Mouse (Mus musculus) ES-Bruce4 (cell line): ENCODE data around the gene Ldlrad1. TPM values are rescaled to one million over a fixed set of nuclear protein-coding genes. Genes with fewer than 3 reads are reported as not detected.

Source experiments
- H3K27ac ChIP-seq: 2 replicates; pipeline ENCODE4 v1.5.1; 2012; ENCODE audit warnings: low read length, inconsistent platforms; ENCODE audit not compliant: insufficient read depth
- H3K27me3 ChIP-seq: 2 replicates; pipeline ENCODE4 v1.6.1; 2012; ENCODE audit warnings: mild to moderate bottlenecking, low read length, inconsistent platforms; ENCODE audit not compliant: control insufficient read depth, poor library complexity, insufficient read depth, severe bottlenecking
- H3K36me3 ChIP-seq: 2 replicates; pipeline ENCODE4 v1.6.1; 2012; ENCODE audit warnings: inconsistent platforms, mild to moderate bottlenecking, low read length, moderate library complexity; ENCODE audit not compliant: control insufficient read depth, poor library complexity, insufficient read depth, severe bottlenecking
- H3K4me1 ChIP-seq: one replicate; pipeline ENCODE4 v1.8.1; 2011; ENCODE audit warnings: low read length; ENCODE audit not compliant: control insufficient read depth, insufficient read depth
- H3K4me3 ChIP-seq: 2 replicates; pipeline ENCODE4 v1.5.1; 2011; ENCODE audit warnings: low read depth, mild to moderate bottlenecking, low read length
- H3K9ac ChIP-seq: 2 replicates; pipeline ENCODE4 v1.6.1; 2012; ENCODE audit warnings: low read depth, mild to moderate bottlenecking, inconsistent platforms; ENCODE audit not compliant: poor library complexity, severe bottlenecking
- H3K9me3 ChIP-seq: replicated peaks from 2 replicates; pipeline ENCODE4 v1.6.1; 2012; ENCODE audit warnings: mild to moderate bottlenecking, low read length, inconsistent platforms; ENCODE audit not compliant: control insufficient read depth, poor library complexity, insufficient read depth, severe bottlenecking
- CTCF ChIP-seq: IDR thresholded peaks from one replicate; pipeline ENCODE4 v1.8.1; 2011; ENCODE audit warnings: low read depth, low read length
- EP300 ChIP-seq: IDR thresholded peaks from 2 replicates; pipeline ENCODE4 v1.6.1; 2011; ENCODE audit warnings: low read depth, low read length; ENCODE audit not compliant: insufficient read depth
- POLR2A ChIP-seq: IDR thresholded peaks from one replicate; pipeline ENCODE4 v1.8.1; 2011; ENCODE audit warnings: low read length; ENCODE audit not compliant: insufficient read depth
- polyA plus RNA-seq: library from polyadenylated mRNA; stranded (reverse); fragments of >200 nt; gene quantifications from 2 replicates; pipeline ENCODE4 v1.2.4, GENCODE M21; 2011; ENCODE audit warnings: low read depth; ENCODE audit not compliant: missing spikeins, insufficient read depth, insufficient read length

Gene Ldlrad1
- polyA plus RNA-seq, 1 experiment: not detected

- TF ChIP-seq EP300 (no peak), CTCF (no peak), POLR2A (no peak)
- no peaks in the 10 kb centered on the region for H3K9me3 ChIP-seq
- H3K9ac ChIP-seq: no peak overlapping the region
- H3K36me3 ChIP-seq: peaks cover 11% of the 10 kb centered on the region
- no peaks in the 10 kb centered on the region for H3K27me3 ChIP-seq
- H3K4me3 ChIP-seq: no peak overlapping the region
- H3K4me1 ChIP-seq: peaks cover 2% of the 10 kb centered on the region
- H3K27ac ChIP-seq: no peak overlapping the region
Observed at GRCm38 (mm10) chr4:107182796-107183195, 26.2 kb upstream of the Ldlrad1 start.

- Histone ChIP-seq H3K9ac (no peak overlapping the region), H3K4me1 (peaks cover 2% of the 10 kb centered on the region), H3K27ac (no peak overlapping the region), H3K36me3 (peaks cover 13% of the 10 kb centered on the region), H3K9me3 (no peaks in the 10 kb centered on the region), H3K4me3 (no peak overlapping the region), H3K27me3 (no peaks in the 10 kb centered on the region)
- TF ChIP-seq EP300 (no peak), POLR2A (no peak), CTCF (no peak)
Observed at GRCm38 (mm10) chr4:107183203-107183602, 25.8 kb upstream of the Ldlrad1 start.

- no peak overlapping the region for H3K27ac ChIP-seq
- H3K4me1 ChIP-seq: no peaks in the 10 kb centered on the region
- no peak overlapping the region for H3K4me3 ChIP-seq
- TF ChIP-seq POLR2A (no peak), EP300 (no peak), CTCF (no peak)
- H3K9ac ChIP-seq: no peak overlapping the region
- no peaks in the 10 kb centered on the region; the same call in 1 of the 2 replicates for H3K9me3 ChIP-seq
- H3K27me3 ChIP-seq: no peaks in the 10 kb centered on the region
- peaks cover 34% of the 10 kb centered on the region for H3K36me3 ChIP-seq
Observed at GRCm38 (mm10) chr4:107185703-107186102, 23.3 kb upstream of the Ldlrad1 start.

- Histone ChIP-seq H3K4me1 (no peaks in the 10 kb centered on the region), H3K9ac (no peak overlapping the region), H3K9me3 (no peaks in the 10 kb centered on the region; the same call in 1 of the 2 replicates), H3K36me3 (peaks cover 67% of the 10 kb centered on the region), H3K4me3 (no peak overlapping the region), H3K27me3 (no peaks in the 10 kb centered on the region), H3K27ac (no peak overlapping the region)
- no peak for TF ChIP-seq EP300
- TF ChIP-seq CTCF: no peak
- TF ChIP-seq POLR2A: no peak
Observed at GRCm38 (mm10) chr4:107193841-107194240, 15.1 kb upstream of the Ldlrad1 start.

- Histone ChIP-seq H3K27me3 (no peaks in the 10 kb centered on the region), H3K27ac (no peak overlapping the region), H3K4me1 (no peaks in the 10 kb centered on the region), H3K36me3 (peaks cover 59% of the 10 kb centered on the region), H3K9ac (no peak overlapping the region), H3K4me3 (no peak overlapping the region), H3K9me3 (no peaks in the 10 kb centered on the region)
- TF ChIP-seq EP300 (no peak), POLR2A (no peak), CTCF (no peak)
Observed at GRCm38 (mm10) chr4:107196454-107196853, 12.5 kb upstream of the Ldlrad1 start.

- H3K36me3 ChIP-seq: peaks cover 51% of the 10 kb centered on the region
- no peaks in the 10 kb centered on the region for H3K9me3 ChIP-seq
- no peak overlapping the region for H3K9ac ChIP-seq
- TF ChIP-seq CTCF (no peak), POLR2A (no peak), EP300 (no peak)
- no peak overlapping the region for H3K4me3 ChIP-seq
- H3K27ac ChIP-seq: no peak overlapping the region
- H3K27me3 ChIP-seq: no peaks in the 10 kb centered on the region
- H3K4me1 ChIP-seq: no peaks in the 10 kb centered on the region
Observed at GRCm38 (mm10) chr4:107198072-107198471, 10.9 kb upstream of the Ldlrad1 start.
